Mouse (Mus musculus) CD8-positive naive resting alpha-beta T cell, adult 2 months (primary cell): ENCODE measurements around the gene Mmd2.

Source experiments
- DNase-seq, 2 experiments: peaks; one replicate each; pipeline ENCODE4 v3.0.0; 2022; ENCODE audit warnings: low read depth in 2 of 2, low spot score in 2 of 2

Gene Mmd2

DNA sequence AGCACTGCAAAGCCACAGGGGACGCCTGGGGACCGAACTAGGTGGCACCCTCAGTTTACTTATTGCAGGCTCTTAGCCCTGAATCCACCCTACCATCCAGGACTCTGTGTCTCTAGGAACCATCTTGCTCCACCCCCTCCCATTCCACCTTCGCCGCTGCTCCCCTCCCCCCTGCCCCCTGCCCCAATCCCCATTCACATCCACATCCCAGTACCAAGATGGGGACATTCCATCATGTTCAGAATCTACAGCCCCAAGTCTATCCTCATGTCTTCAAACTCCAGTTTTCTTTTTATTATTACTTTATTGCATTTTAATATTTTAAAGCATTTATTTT lies 357 bp upstream of the Mmd2 start:
- DNase-seq: no peak

DNA sequence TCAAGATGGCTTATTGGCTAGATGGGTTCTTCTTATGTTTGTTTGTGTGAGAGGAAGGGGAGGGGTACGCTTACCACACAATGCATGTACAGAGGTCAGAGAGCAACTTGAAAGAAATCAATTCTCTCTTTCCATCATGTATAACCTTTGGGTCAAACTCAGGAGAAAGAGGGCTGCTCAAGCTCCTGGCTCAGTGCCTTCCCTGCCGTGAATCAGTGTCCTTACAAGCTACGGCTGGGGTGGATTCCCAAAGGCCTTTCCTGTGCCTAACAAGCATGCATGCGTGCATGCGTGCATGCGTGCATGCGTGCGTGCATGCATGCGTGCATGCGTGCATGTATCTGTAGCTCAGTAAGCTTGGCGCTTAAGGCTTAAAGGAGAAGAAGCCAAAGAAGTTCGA lies 3.3 kb downstream of the Mmd2 start:
- DNase-seq: no peak

DNA sequence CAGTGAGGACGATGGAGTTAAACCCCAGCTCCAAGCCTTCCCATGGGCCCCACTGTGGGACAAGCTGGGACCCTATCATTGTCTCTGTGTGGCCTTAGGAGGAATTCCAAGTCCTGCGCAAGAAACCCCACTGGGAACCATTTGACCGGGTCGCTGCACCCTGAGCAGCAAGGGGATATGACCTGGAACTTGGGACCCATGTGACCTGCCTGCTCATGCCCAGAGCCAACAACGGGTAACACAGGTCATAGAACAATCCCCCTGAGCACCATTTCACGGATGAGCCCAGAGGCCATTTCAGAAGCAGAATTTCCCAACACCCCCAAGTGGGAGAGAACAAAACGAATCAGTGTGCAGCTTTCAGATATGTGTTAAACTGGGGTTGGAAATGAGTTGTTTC lies 4.2 kb downstream of the Mmd2 start:
- DNase-seq: no peak

DNA sequence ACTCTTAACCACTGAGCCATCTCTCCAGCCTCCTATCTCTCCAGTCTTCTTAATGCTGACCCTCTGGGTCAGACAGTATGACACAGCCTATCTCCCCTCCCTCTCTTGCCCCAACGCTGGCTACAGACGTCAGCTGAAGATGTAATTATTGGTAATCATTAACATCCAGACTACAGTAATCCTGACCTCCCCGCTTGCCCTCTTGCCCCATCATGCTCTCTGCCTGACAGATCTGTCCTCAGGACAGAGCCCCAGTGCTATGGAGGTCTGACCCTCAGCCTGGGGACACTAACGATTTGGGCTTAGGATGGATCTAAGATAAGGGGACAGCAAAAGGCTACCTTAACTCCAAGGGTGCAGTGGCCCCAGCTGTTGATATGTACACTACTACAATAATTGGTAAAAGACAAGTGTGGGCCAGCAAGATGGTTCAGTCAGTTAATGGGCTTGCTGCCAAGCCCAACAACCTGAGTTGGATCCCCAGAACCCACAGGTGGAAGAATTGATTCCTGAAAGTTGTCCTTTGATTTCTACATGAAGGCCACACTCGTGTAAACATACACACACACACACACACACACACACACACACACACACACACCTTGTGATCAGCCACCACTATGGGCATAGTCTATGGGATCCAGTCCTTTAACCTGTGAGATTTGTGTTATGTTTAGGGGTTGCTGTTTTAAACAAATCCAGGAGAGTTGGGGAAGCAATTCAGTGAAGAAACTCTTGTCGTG lies 10.8 kb downstream of the Mmd2 start:
- DNase-seq: no peak

- no peak for DNase-seq
Observed at GRCm38 (mm10) chr5:142596723-142597122, 11.9 kb downstream of the Mmd2 start.

- no peak for DNase-seq
Observed at GRCm38 (mm10) chr5:142595698-142596097, 12.9 kb downstream of the Mmd2 start.

DNA sequence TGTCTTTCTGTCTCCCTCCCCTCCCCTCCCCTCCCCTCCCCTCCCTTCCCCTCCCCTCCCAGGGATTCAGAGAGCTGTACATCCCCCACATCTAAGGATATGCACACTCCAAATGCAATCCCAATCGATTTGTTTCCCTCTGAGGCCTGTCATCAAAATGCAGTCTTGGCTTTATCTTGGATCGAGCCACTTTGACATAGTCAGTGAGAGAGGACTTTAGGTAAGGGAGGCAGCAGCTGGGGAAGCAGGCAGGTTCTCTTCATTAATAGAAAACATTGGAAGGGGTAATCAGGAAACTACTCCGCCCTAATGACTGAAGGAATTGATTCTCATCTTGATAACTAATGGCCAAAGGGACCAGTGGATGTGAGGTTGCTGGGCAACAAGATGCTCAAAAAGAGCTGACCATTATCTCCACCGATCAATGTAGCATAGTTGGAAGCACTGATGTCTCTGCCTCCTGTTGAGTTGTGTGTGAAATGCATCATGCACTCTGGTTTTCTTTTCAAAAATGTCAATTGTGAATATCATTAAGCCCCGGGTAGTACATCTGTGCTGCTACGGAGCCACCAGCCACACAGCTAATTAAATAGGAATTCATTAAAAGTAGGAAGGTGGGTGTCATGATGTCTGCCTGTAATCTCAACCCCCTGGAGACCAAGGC lies 17.5 kb downstream of the Mmd2 start:
- DNase-seq: no peak

DNA sequence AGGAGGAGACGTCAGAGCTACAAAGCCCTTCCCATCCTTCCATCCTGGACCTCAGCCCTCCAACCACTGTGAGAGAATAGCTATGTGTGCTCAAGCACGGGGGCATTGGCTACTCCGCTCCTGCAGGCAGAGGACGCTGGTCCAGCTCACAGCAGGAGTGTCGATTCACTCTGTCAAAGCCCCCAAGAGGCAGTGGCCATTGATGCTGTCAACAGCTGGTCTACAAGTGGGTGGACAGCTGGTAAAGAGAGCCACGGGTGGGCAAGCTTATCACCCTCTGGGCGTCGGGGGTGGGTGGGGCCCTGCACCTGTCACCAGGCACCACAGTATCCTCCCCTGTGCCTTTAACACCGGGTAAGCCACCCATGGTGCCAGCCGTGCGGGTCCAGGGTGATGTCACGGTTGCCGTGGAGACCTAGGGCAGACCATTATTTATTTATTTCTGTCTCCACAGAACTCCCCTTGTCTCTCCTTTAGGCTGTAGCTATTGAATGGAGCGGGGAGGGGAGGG lies 24.9 kb downstream of the Mmd2 start:
- DNase-seq: no peak

DNA sequence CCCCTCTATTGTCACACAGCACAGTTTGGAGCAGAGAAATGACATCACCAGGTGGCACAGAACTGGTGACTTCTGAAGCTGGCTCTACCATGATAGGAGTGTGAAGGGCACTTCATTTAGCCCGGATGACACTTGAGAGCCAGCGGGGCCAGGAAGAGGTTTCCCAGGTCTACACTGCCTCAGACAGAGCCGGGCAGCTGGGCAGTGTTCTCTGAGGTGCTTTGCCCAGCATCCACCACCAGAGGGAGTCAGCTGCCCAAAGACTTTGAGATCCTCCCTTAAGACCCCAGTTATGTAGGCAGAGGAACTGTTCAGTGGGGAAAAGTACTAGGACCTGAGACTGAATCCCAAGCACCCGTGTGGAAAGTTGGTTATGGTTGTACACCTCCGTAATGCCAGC lies 27.1 kb downstream of the Mmd2 start:
- DNase-seq: peak in 1 of 2 experiments; percentile 34

GRCm38 (mm10) chr5:142578192-142578591 lies 30.4 kb downstream of the Mmd2 start:
- DNase-seq: no peak

DNA sequence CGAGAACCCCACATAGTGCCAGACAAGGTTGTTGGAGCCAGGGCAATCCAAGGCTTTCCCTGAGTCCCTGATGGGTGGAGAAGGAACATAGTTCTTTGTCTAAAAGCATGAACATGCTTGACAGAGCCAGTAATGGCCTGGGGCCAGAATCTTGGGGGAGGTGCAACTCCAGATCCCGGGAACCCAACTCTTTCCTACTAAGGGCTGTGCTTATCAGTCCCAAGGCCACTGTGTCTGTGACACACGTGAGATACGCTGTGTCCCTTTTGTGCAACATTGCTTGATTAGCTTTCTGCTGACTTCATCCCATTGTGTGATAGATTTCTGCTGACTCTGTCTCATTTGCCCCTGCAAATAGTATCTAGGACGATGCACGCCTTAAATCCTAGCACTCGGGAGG lies 31.8 kb downstream of the Mmd2 start:
- no peak for DNase-seq

DNA sequence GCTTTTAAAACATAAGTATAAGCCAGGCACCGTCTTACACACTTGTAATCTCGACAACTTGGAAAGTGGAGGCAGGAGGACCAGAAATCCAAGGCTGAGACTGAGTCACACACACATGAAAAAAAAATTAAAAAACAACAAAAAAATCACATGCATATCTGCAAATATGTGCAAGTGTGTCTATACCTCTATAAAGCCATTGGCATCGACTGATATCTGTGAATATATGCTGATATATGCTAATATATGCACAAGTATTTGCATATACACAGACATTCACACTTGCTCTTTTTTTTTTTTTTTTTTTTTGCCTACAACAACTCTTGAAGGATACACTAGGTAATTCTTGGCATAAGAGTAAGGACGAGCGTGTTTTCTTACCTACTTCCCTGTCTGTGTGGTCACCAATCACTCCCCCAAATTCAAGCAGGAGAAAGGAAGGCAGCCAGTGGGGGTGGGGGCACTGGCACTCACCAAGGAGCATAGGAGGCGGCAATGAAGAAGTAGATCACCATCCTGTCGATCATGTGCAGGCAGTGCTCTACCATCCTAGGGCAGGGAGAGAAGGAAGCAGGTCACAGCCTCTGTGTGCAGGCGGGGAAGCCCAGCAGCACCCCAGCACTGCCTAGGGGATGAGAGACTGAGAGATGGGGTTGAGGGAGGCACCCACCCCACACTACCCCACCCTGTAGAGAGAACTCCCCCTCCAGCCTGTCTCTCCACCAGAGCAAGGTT lies 34.1 kb downstream of the Mmd2 start:
- DNase-seq: no peak

DNA sequence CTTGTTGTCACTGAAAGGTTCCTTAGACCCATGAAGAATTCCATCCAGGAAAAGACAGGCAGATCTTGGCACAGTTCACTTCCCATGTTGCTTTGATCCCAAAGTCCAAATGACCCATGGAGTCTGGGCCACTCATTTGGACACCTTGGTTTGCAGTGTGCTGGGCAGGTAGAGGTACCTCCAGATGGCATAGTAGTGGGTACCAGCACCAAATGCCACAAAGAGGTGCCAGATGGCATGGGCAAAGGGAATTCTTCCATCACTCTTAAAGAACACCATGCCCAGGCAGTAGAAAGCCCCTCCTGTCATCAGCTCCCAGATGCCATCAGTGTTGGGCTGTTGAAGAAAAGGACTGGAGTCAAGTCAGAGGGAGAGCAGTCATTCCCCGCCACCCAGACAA lies 44.0 kb downstream of the Mmd2 start:
- no peak for DNase-seq

DNA sequence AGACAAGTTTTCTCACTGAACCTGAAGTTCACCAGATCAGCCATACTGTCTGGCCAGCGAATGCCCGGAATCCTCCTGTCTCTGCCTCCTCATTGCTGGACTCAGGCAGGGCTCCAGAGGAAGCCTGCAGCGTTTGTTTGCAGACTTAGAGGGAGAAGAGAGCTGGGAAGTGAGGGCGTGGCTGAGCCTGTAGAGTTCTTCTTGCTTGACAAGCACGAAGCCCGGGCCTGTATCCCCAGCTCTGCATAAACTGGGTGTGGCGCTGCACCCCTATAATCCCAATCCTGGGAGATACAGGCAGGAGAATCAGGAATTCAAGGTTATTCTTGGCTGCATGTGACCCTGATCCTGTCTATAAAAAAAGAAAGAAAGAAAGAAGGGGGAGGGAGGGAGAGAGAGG lies 48.3 kb downstream of the Mmd2 start:
- no peak for DNase-seq

GRCm38 (mm10) chr5:142557397-142558067 lies 51.1 kb downstream of the Mmd2 start:
- peak; percentile 54 to 60 for DNase-seq

- DNase-seq: no peak
Observed at GRCm38 (mm10) chr5:142556721-142557120, 51.9 kb downstream of the Mmd2 start.

GRCm38 (mm10) chr5:142555866-142556265 lies 52.7 kb downstream of the Mmd2 start:
- no peak for DNase-seq

DNA sequence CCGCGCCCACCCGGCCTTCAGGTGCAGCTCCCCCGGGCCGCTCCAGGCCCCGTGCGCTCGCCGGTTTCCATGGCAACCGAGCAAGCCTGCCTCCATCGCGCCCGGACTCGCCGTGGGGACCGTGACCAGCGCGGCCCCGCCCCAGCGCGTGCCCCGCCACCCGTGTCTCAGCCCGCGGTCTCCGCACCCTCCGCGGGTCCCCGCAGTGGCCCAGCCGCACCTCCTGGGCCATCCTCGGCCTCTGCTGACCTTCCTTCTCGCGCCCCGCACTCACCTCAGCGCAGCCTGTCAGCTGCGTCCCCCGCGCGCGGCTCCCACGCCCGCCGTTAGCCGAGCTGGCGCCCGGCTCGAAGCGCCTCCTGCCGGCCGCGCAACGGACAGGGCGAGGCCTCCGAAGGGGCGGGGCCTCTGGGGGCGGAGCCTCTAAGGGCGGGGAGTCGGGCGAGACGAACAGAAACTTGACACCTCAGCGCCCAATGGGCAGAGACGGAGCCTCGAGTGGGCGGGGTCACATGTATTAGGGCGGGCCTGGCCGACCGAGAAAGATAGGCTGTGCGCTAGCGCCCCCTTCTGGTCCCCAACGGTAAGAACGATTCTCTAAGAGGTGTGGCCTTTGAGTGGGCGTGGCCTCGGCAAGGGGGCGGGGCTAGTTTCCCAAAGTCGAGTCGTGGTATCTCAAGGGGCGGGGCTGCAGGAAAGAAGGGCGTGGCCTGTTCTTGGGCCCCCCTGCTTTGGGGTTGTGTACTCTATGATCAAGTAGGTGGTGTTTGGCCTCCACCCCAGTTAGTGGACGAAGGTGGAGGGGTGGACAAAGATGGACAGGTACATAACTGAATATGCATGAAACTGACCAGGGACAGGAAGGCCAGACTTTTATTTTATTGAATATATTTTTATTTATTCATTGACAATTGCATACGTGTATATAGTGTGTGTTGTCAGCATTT lies 57.6 kb downstream of the Mmd2 start, which contains the start of gene Radil:
Gene Radil, minus strand, starts transcription at position 393 of the 947 bp plus-strand sequence.
- DNase-seq: peak; percentile 42 to 61

DNA sequence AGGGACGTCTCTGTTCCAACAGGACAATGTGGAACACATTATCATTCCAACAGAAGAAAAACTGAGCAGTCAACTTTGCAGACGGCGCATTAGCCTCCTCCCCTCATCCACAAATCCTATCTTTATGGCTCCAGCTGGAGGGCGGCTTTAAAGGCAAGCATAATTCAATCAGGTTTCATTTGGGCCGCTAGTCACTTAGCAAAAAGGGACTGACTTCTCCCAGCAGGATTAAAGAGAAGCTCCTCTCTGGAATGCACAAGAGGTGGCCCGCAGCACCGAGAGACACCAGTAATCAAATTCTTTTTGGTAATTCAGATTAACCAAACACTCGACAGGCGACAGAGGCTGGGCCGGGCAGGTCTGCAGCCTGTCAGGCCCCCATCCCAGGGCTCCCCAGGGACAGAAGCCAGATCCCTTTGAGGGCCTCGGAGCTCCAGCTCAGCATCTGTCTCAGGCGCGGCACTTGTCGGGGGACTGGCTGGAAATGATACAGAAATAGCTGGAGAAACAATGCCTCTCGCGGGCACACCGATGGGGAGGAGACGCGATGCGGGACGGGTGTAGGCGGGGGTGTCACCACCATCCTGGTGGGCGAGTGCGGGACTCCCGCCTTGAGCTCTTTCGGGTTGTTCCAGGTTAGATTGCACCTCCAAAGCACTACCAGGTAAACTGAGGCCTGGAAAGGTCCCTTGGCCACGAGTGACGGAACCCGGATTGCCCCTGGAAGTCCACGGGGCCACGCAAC lies 58.5 kb downstream of the Mmd2 start:
- no peak for DNase-seq

- DNase-seq: no peak
Observed at GRCm38 (mm10) chr5:142549441-142549840, 59.2 kb downstream of the Mmd2 start.
